ENCODE assay signal across 8 mouse cellular contexts in genomic region chr14:93888346-93888745, GRCm38 (mm10). TPM values are rescaled to one million over a fixed set of nuclear protein-coding genes. Genes with fewer than 3 reads are reported as not detected.
DNase-seq lines count a peak whose midpoint lies in the region; ATAC-seq and TF ChIP-seq lines count a peak whose summit lies in the region.

No protein-coding gene starts in this region.

- no peak for ATAC-seq in heart, embryonic 14.5 days (ENCODE audit: insufficient number of reproducible peaks, insufficient read depth, low FRiP score, low read depth)
- ATAC-seq in forebrain, embryonic 14.5 days = no peak
- no peak for ATAC-seq in midbrain, embryonic 13.5 days

- no peak for TF ChIP-seq POLR2A in lung, adult 2 months (IDR thresholded peaks at IDR 0.05; ENCODE audit: borderline replicate concordance, extremely low read depth, low read depth, low read length)

- H3K9ac ChIP-seq in heart, embryonic 14.5 days (ENCODE audit: low read length) = no peak overlapping the region
- peak overlapping the region; percentile 68; the same call in 1 of the 2 replicates for H3K9ac ChIP-seq in forebrain, embryonic 14.5 days (ENCODE audit: low read length)
- H3K9ac ChIP-seq in midbrain, embryonic 13.5 days (replicated peaks) = peak overlapping the region; percentile 69

- H3K27me3 ChIP-seq in heart, embryonic 14.5 days (ENCODE audit: control insufficient read depth, insufficient read depth, low read length) = no peaks in the 10 kb centered on the region
- H3K27me3 ChIP-seq in forebrain, embryonic 14.5 days (replicated peaks; ENCODE audit: control insufficient read depth, insufficient read depth, low read length) = no peaks in the 10 kb centered on the region
- no peaks in the 10 kb centered on the region for H3K27me3 ChIP-seq in midbrain, embryonic 13.5 days

- DNase-seq in heart, postnatal 4 days = no peak
- DNase-seq in cerebellum, postnatal 14 days = peak; percentile 47 to 50
- DNase-seq in forebrain, embryonic 14.5 days (ENCODE audit: low spot score) = no peak
- no peak for DNase-seq in thymus, postnatal 36 days
- no peak for DNase-seq in adrenal gland, postnatal 10 days
- no peak for DNase-seq in lung, adult 2 months

- H3K36me3 ChIP-seq in heart, embryonic 14.5 days (ENCODE audit: control insufficient read depth, insufficient read depth, low read length) = no peaks in the 10 kb centered on the region
- peaks cover 9% of the 10 kb centered on the region; the same call in 1 of the 2 replicates for H3K36me3 ChIP-seq in forebrain, embryonic 14.5 days (ENCODE audit: control insufficient read depth, insufficient read depth, low read length)
- no peaks in the 10 kb centered on the region for H3K36me3 ChIP-seq in midbrain, embryonic 13.5 days

- H3K4me3 ChIP-seq in heart, embryonic 14.5 days (ENCODE audit: control insufficient read depth in 1 of 2, insufficient read depth in 1 of 2, low read depth in 1 of 2, low read length in 2 of 2) = no peak overlapping the region
- H3K4me3 ChIP-seq in forebrain, embryonic 14.5 days (ENCODE audit: low read depth, low read length) = peak overlapping the region; percentile 53
- H3K4me3 ChIP-seq in midbrain, embryonic 13.5 days (replicated peaks) = peak overlapping the region; percentile 61
- H3K4me3 ChIP-seq in lung, adult 2 months (replicated peaks; ENCODE audit: extremely low read depth, low read depth, low read length) = no peak overlapping the region

- no peak for TF ChIP-seq CTCF in lung, adult 2 months (IDR thresholded peaks at IDR 0.05; ENCODE audit: insufficient read depth, low read length)

- peak overlapping the region; percentile 93; the same call in 1 of the 2 replicates for H3K4me2 ChIP-seq in heart, embryonic 14.5 days (ENCODE audit: low read length)
- H3K4me2 ChIP-seq in forebrain, embryonic 14.5 days (ENCODE audit: low read length) = peak overlapping the region; percentile 83
- peak overlapping the region; percentile 74 for H3K4me2 ChIP-seq in midbrain, embryonic 13.5 days (replicated peaks)

- 79% methylated on average over 5 of the region's 5 CpGs for WGBS in heart, embryonic 14.5 days
- 42% methylated on average over 5 of the region's 5 CpGs for WGBS in forebrain, embryonic 14.5 days
- 67% methylated on average over 5 of the region's 5 CpGs for WGBS in midbrain, embryonic 13.5 days
- WGBS in lung, adult 2 months = 72% methylated on average over 5 of the region's 5 CpGs

- no peak overlapping the region for H3K27ac ChIP-seq in heart, embryonic 14.5 days (replicated peaks in 1 of 2; ENCODE audit: control insufficient read depth in 1 of 2, insufficient read depth in 1 of 2, low read depth in 2 of 2, low read length in 2 of 2)
- no peak overlapping the region for H3K27ac ChIP-seq in forebrain, embryonic 14.5 days (ENCODE audit: low read depth, low read length)
- H3K27ac ChIP-seq in midbrain, embryonic 13.5 days = no peak overlapping the region

- no peaks in the 10 kb centered on the region for H3K9me3 ChIP-seq in heart, embryonic 14.5 days (ENCODE audit: control insufficient read depth, low read length)
- no peaks in the 10 kb centered on the region for H3K9me3 ChIP-seq in forebrain, embryonic 14.5 days (replicated peaks; ENCODE audit: control insufficient read depth, low read length)
- H3K9me3 ChIP-seq in midbrain, embryonic 13.5 days = no peaks in the 10 kb centered on the region

- H3K4me1 ChIP-seq in heart, embryonic 14.5 days (ENCODE audit: control insufficient read depth in 2 of 2, insufficient read depth in 2 of 2, low read length in 2 of 2) = no peaks in the 10 kb centered on the region; a peak in 1 of 4 replicates
- peaks cover 15% of the 10 kb centered on the region for H3K4me1 ChIP-seq in forebrain, embryonic 14.5 days (ENCODE audit: control insufficient read depth, insufficient read depth, low read length)
- H3K4me1 ChIP-seq in midbrain, embryonic 13.5 days (replicated peaks) = peaks cover 54% of the 10 kb centered on the region
- no peaks in the 10 kb centered on the region for H3K4me1 ChIP-seq in lung, adult 2 months (ENCODE audit: control insufficient read depth, insufficient read depth, low read length)

RNA-seq across cellular contexts. Expression of gene Pcdh9, which starts 2.1 kb away (rescaled TPM):
- polyA plus RNA-seq in heart, embryonic 14.5 days (2014; fragmentation: Nextera tagmentation; extraction: Ambion mirVana) = 7.4 and 8.1 TPM in 2 replicates
- 1 to 10 TPM; 2.7 to 3.3 TPM for total RNA-seq in heart, postnatal 4 days (2021)
- polyA plus RNA-seq in forebrain, embryonic 14.5 days (2014; fragmentation: Nextera tagmentation; extraction: Ambion mirVana) = 52.3 and 63.9 TPM in 2 replicates
- 105 and 122 TPM in 2 replicates for polyA plus RNA-seq in midbrain, embryonic 13.5 days (2015; fragmentation: Nextera tagmentation; extraction: Ambion mirVana)
- 1 to 10 TPM; 2.9 to 5.4 TPM for total RNA-seq in adrenal gland, postnatal 10 days (2021)
- polyA plus RNA-seq in lung, adult 2 months (2012; rRNA removed) = 0.07 and 0.27 TPM in 2 replicates

Comparison
In these comparisons a context has a peak if more than half of its experiments do, and no peak if none do; other contexts are left out.
1. H3K4me3 ChIP-seq: peak in forebrain, embryonic 14.5 days (single experiment) and midbrain, embryonic 13.5 days (single experiment); none in heart, embryonic 14.5 days (0 of 2) and lung, adult 2 months (single experiment).
2. DNase-seq: peak in cerebellum, postnatal 14 days (2 of 2); none in heart, postnatal 4 days (single experiment), forebrain, embryonic 14.5 days (single experiment), thymus, postnatal 36 days (0 of 2), adrenal gland, postnatal 10 days (single experiment) and lung, adult 2 months (single experiment).
3. Peak in every context shown above with its lines, with median percentiles within 50 percentile points of each other: H3K4me2 ChIP-seq.